Mouse (Mus musculus) lung, embryonic 14.5 days (tissue): ENCODE data around the gene Efl1. TPM values are rescaled to one million over a fixed set of nuclear protein-coding genes. Genes with fewer than 3 reads are reported as not detected.
"Not testable (repeated sequence)": the region's sequence is repeated elsewhere in the genome, so short reads cannot be mapped to it uniquely, and the experiment has no call there.

Source experiments
- ATAC-seq: fragments of 200-750 bp; cut with Nextera tagmentation; 2 replicates; pipeline ENCODE4 v1.8.0; 2017; ENCODE audit warnings: mild to moderate bottlenecking, moderate TSS enrichment, moderate library complexity; ENCODE audit not compliant: insufficient read depth
- DNase-seq: peaks from one replicate; pipeline ENCODE4 v3.0.0-alpha.2; 2015
- H3K27ac ChIP-seq: fragments of 300-500 bp; sonication (generic); 2 replicates; pipeline ENCODE4 v1.5.1; 2014; ENCODE audit warnings: low read depth, mild to moderate bottlenecking, moderate library complexity
- H3K27me3 ChIP-seq: fragments of 300-500 bp; sonication (generic); 2 replicates; pipeline ENCODE4 v1.6.1; 2014; ENCODE audit warnings: low read length, control low read depth; ENCODE audit not compliant: insufficient read depth
- H3K36me3 ChIP-seq: fragments of 300-500 bp; sonication (generic); 2 replicates; pipeline ENCODE4 v1.6.1; 2014; ENCODE audit warnings: control low read depth; ENCODE audit not compliant: insufficient read depth
- H3K4me1 ChIP-seq: fragments of 300-500 bp; sonication (generic); 2 replicates; pipeline ENCODE4 v1.6.1; 2014; ENCODE audit warnings: antibody characterized with exemption, control low read depth; ENCODE audit not compliant: insufficient read depth
- H3K4me2 ChIP-seq: fragments of 300-500 bp; sonication (generic); 2 replicates; pipeline ENCODE4 v1.6.1; 2014; ENCODE audit warnings: mild to moderate bottlenecking
- H3K4me3 ChIP-seq: fragments of 300-500 bp; sonication (generic); 2 replicates; pipeline ENCODE4 v1.5.1; 2014; ENCODE audit warnings: low read depth, low read length
- H3K9ac ChIP-seq: fragments of 300-500 bp; sonication (generic); 2 replicates; pipeline ENCODE4 v1.6.1; 2014
- H3K9me3 ChIP-seq: fragments of 300-500 bp; sonication (generic); 2 replicates; pipeline ENCODE4 v1.6.1; 2016; ENCODE audit warnings: low read depth, low read length, control low read depth
- CTCF ChIP-seq: IDR thresholded peaks from 2 replicates; pipeline ENCODE4 v1.5.1; 2016; ENCODE audit warnings: antibody characterized with exemption, low read depth
- WGBS: fragments of 180-500 bp; shearing (Covaris S2); extraction: QIAGEN DNeasy Blood & Tissue Kit; methylation state at CpG from one replicate; pipeline ENCODE4 v1.1.7; 2014; 5-methylcytosine and 5-hydroxymethylcytosine counted together
- polyA plus RNA-seq: library from polyadenylated mRNA; unstranded; fragments of >200 nt; fragmentation: Nextera tagmentation; extraction: Ambion mirVana; gene quantifications from 2 replicates; pipeline ENCODE4 v1.2.1, GENCODE M21; 2014

Gene Efl1
- polyA plus RNA-seq, 1 experiment from 2014 or later, result 30.1 TPM

- Histone ChIP-seq H3K4me1 (no peaks in the 10 kb centered on the region), H3K9ac (no peak overlapping the region), H3K4me3 (no peak overlapping the region), H3K27ac (no peak overlapping the region), H3K36me3 (peaks cover 14% of the 10 kb centered on the region; the same call in 1 of the 2 replicates), H3K27me3 (no peaks in the 10 kb centered on the region), H3K9me3 (no peaks in the 10 kb centered on the region), H3K4me2 (no peak overlapping the region)
- DNase-seq, result no peak
- ATAC-seq, result no peak
- WGBS, result 88% methylated on average over 1 of the region's 1 CpGs
- no peak for TF ChIP-seq CTCF
Measured at GRCm38 (mm10) chr7:82764951-82765350, 116.5 kb downstream of the Efl1 start.

DNA sequence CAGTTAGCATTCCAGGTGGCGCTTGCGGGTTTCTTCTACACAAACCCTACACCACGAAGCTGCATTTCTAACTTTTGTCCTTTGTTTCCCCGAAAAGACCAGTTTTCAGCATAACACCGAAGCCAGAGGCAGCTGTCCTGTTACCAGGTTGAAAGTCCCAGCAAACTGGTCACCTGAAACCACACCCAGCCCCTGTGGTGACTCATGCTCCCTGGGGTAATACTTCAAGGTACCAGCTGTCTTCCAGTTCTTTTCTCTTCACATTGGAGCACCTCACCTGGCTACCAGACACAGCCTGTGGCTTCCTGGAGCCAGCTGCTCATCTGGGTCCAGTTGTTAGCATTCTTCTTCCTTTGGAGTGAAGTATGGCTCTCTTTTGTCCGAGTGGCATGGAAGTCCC, 118.2 kb downstream of the Efl1 start:
- Histone ChIP-seq H3K4me1 (no peaks in the 10 kb centered on the region), H3K9me3 (no peaks in the 10 kb centered on the region), H3K4me2 (no peak overlapping the region), H3K4me3 (no peak overlapping the region), H3K9ac (no peak overlapping the region), H3K27ac (no peak overlapping the region), H3K36me3 (peaks cover 14% of the 10 kb centered on the region; the same call in 1 of the 2 replicates), H3K27me3 (no peaks in the 10 kb centered on the region)
- 80% methylated on average over 6 of the region's 6 CpGs for WGBS
- DNase-seq (no peak), ATAC-seq (no peak)
- no peak for TF ChIP-seq CTCF

DNA sequence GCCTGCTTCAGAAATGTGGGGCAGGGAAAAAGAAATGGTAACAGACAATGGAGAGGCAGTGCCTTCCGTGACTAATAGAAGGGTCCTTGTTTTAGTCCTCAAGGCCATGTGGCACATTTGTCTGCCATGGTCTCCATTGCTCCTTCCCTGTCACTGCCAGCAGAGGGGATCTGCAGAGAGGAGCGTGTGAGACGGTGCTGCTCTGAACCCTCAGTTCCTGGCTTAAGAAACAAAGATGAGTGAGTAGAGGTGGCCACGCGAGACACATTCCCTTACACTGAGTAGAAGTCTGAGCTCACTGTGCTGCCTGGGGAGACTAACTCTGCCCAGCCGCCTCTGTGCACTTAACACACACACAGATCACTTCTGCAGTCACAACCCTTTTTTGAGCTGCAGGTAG, 121.8 kb downstream of the Efl1 start:
- peak; percentile 36 for TF ChIP-seq CTCF
- Histone ChIP-seq H3K9me3 (no peaks in the 10 kb centered on the region), H3K27ac (no peak overlapping the region), H3K4me3 (no peak overlapping the region), H3K36me3 (peaks cover 5% of the 10 kb centered on the region; the same call in 1 of the 2 replicates), H3K4me1 (no peaks in the 10 kb centered on the region), H3K9ac (no peak overlapping the region), H3K27me3 (no peaks in the 10 kb centered on the region), H3K4me2 (no peak overlapping the region)
- ATAC-seq, result no peak
- WGBS, result 62% methylated on average over 6 of the region's 6 CpGs
- DNase-seq, result no peak

DNA sequence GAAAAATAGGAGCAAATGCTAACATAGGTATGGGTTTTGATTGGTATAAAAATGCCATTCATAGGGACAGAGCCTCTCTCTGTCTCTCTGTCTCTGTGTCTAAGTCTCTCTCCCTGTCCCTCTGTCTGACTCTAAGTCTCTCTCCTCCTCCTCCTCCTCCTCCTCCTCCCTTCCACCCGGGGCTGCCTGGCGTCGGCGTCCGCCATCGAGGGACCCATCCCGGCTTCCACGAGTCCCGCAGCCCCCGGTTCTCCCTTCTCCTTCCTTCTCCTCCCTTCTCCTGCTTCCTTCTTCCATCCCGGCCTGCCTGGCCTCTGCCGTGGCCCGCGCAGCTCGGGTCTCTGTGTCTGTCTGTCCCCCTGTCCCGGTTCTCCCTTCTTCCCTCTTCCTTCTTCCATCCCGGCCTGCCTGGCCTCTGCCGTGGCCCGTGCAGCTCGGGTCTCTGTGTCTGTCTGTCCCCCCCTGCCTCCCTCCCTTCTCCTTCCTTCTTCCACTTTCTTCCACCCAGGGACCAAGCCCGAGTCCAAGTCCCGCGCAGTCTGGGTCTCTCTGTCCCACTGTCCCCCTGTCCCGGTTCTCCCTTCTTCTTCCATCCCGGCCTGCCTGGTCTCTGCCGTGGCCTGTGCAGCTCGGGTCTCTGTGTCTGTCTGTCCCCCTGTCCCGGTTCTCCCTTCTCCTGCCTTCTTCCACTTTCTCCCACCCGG, 122.7 kb downstream of the Efl1 start:
- ATAC-seq, H3K9me3 ChIP-seq, H3K27me3 ChIP-seq, H3K4me2 ChIP-seq, H3K4me1 ChIP-seq, H3K27ac ChIP-seq, H3K9ac ChIP-seq, H3K36me3 ChIP-seq, DNase-seq, H3K4me3 ChIP-seq: not testable (repeated sequence)
- WGBS, result 88% methylated on average over 25 of the region's 29 CpGs

- 86% methylated on average over 25 of the region's 25 CpGs for WGBS
- ATAC-seq, result not testable (repeated sequence)
Measured at GRCm38 (mm10) chr7:82771661-82772021, 123.2 kb downstream of the Efl1 start.

GRCm38 (mm10) chr7:82772481-82772880, 124.1 kb downstream of the Efl1 start:
- Histone ChIP-seq H3K4me3 (no peak overlapping the region), H3K9me3 (no peaks in the 10 kb centered on the region), H3K27me3 (no peaks in the 10 kb centered on the region), H3K4me1 (no peaks in the 10 kb centered on the region), H3K36me3 (peaks cover 2% of the 10 kb centered on the region; the same call in 1 of the 2 replicates), H3K4me2 (no peak overlapping the region), H3K27ac (no peak overlapping the region), H3K9ac (no peak overlapping the region)
- no peak for TF ChIP-seq CTCF
- WGBS, result 52% methylated on average over 14 of the region's 14 CpGs
- ATAC-seq, result peak; percentile 62
- DNase-seq, result peak; percentile 49

More at GRCm38 (mm10) chr7:82771661-82772021, 123.2 kb downstream of the Efl1 start:
- H3K4me3 ChIP-seq, H3K4me1 ChIP-seq, H3K27me3 ChIP-seq, H3K4me2 ChIP-seq, H3K36me3 ChIP-seq, H3K27ac ChIP-seq, H3K9ac ChIP-seq, DNase-seq, H3K9me3 ChIP-seq: not testable (repeated sequence)

- H3K9ac ChIP-seq, result no peak overlapping the region
- H3K27me3 ChIP-seq, result no peaks in the 10 kb centered on the region
- H3K4me2 ChIP-seq, result no peak overlapping the region
- WGBS, result 45% methylated on average over 9 of the region's 9 CpGs
- no peaks in the 10 kb centered on the region for H3K4me1 ChIP-seq
- TF ChIP-seq CTCF, result no peak
- peak; percentile 47 for DNase-seq
- no peak overlapping the region for H3K4me3 ChIP-seq
- H3K27ac ChIP-seq, result no peak overlapping the region
- H3K9me3 ChIP-seq, result no peaks in the 10 kb centered on the region
- no peak for ATAC-seq
- peaks cover 5% of the 10 kb centered on the region; the same call in 1 of the 2 replicates for H3K36me3 ChIP-seq
Measured at GRCm38 (mm10) chr7:82773150-82773549, 124.7 kb downstream of the Efl1 start.
